Mouse (Mus musculus): Measurements from ENCODE around the gene Lin52.

The Lin52 gene

DNA sequence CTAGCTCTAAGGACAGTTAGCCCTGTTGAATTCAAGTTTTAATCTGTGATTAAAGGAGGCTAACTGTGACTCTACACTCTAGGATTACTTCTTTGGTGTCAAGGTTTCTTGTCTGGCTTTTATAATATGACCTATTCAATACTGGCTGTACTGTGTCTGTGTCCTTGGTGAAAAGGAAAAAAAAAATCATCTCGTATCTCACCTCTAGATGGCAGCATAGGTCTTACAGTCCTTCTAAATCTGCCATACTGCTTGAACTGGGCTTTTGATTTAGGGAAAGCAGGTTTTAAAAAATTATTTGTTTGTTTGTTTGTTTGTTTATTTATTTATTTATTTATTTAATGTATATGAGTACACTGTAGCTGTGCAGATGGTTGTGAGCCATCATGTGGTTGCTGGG, 17.5 kb downstream of the Lin52 start:
- DNase-seq (ENCODE audit: low spot score): no peak

DNA sequence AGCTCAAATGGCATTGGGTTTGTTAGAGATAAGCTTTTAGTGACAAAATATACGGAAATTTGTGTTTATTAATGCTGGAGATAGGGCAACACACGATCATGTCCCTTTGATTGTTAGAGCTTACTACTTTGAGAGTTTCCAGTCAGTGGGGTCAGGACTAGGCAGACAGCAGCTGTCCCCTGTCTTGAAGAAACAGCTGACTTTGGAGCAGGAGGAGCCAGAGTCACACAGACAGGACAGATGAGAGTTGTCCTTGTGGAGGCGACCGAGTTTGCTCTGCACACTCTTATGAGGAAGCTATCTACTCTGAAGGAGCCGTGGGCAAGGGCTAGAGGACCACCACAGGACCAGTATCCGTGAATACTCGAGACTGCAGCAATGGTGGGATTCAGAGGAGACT, 27.7 kb downstream of the Lin52 start:
- DNase-seq (ENCODE audit: low spot score): no peak

DNA sequence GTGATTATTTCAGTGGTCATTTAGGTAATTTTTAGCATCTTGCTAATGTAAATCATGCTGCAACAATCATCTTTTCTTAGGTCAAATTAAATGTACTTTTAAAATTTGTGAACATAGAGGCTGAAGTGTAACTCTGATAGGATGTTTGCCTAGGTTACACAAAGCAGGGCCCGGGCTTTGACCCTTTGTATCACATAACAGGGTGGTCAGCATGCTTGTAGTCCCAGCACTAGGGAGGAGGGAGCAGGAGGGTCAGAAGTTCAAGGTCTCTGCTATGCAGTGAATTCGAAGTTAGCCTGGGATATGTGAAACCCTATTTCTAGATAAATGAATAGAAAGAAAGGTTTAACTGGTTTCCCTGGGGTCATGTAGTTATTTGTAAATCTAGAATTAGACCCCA, 30.0 kb downstream of the Lin52 start:
- DNase-seq (ENCODE audit: low spot score): no peak

DNA sequence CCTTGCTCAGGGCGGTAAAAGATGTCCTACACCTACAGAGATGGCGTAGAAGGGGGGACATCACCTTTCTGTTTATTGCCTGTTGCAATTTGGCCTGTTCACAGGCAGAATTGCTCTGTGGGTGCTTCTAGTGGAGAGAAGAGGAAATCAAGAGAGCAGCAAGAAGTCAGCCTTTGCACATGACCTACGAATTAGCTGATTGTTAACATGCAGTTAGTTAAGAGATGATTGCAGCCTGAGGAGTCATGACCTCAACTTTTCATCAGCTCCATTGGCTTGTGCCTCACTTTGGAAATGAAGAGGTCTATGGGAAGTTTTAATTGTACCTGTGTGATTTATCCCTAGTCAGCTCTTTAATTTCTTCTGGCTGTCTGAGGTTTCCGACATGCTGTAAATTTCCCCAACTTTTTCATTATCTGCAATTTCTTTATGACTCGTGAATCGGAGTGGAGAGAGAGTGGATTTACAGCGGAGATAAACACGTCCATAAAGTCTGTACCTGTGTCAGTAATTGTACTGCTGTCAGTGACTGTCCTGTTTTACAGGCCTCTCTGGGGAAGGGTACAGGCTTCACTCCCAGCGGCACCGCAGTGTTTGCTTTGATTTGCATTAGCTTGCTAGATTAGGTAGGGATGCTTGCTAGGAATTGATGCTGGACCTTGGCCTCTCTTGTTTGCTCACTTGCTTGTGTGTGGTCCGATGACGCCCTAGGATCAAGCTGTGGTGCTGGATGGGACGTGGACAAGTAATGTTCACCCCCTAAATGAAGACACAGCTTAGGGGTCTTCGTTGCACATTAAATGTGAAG, 31.8 kb downstream of the Lin52 start:
- no peak for DNase-seq (ENCODE audit: low spot score)

DNA sequence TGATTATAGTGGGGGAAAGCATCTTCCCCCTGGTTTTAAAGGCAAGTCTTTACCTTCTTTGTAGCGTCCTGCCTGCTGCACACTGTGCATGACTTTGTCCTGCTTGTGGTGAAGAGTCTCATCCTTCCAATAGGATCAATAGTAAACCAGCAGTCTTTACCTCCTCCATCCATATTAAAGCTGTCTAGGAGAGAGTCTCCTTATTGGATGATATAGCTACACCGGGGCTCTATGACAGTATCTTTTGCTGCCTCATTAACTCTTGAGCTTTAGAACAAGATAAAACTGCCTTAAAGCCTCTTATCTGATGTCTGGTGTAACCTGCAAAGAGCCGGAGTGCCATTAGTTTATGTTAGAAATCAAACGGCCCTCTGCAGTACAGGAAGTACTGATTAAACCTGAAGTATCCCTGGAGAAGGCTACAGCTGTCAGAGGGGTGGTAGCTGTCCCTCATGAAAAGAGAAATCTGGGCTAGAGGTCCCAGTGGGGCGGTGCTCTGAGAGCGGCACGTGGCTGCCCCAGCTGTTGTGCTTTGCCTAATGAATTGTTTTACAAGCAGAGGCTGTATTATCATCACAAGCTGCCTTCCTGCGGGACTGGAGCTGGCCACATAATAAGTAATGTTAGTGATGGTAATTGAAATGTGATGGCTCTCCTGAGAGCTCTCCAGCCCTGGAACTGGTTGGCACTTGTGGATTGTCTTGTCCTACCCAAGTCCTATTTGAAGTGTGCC, 36.3 kb downstream of the Lin52 start:
- peak; percentile 12 for DNase-seq (ENCODE audit: low spot score)

DNA sequence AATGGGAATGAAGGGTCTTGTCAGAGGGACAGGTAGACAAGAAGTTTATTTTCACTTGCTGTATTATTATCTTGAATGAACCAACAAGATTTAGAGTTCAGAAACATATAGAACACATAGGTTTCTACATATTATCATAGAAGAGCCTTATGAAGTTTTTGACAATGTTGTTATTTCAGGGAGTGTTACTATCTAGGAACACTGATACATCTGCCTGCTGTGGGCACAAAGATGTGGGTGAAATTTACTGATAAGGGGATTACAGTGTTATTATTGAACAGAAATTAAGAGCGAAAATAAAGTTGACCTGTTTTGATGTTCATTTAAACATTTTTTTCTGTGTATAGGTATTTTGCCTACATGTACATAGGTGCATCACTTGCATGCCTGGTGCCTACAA, 45.6 kb downstream of the Lin52 start:
- DNase-seq (ENCODE audit: low spot score): no peak

DNA sequence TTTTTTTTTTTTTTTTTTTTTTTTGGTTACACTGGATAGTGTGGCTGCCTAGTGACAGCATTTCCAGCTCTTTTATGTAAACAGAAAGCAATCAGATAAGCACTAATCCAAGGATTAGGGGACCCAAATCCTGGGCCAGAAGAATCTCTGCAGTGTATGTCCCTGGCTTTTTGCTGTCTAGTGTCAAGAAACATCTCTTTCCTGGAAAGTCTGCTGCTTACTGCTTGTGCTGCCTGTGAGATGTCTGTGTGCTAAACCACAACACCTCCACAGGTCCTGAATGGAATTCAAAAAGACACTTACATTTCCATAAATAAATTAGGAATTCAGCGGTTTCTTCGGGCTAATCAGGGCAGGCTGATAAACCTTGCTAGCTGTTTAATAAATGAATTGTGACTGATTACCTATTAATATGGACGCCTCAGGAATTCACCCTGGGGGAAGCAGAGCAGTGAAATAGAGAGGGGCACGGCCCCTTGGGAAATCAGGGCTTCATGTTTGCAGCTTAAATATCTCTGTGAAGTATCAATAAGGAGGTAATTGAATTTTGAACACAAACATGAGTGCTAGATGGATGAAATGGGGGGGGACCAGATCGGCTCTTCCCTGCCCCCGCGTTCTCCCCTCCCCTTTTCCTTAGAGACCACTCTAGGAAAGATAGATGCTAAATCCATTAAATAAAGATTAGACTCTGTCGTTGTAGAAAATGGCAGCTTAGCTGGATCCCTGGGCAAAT, 49.5 kb downstream of the Lin52 start:
- no peak for DNase-seq (ENCODE audit: low spot score)

DNA sequence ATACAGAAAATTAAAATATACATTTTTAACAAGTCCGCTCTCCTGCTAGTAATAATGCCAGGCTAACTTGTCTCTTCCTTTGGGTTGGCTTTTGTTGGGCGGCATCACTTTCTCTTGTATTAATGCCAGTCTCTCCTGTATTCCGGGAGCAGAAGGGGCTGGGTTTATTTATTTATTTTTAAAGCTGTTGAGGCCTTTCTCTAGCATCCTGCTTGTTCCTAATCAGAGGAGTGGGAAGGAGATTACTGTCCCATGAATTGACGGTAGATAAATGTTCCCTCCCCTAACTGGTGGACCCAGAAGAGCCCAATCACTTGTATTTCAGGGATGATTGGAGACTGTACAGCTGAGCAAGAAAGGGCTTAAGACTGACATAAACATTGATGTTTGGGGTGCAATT, 50.1 kb downstream of the Lin52 start:
- no peak for DNase-seq (ENCODE audit: low spot score)

DNA sequence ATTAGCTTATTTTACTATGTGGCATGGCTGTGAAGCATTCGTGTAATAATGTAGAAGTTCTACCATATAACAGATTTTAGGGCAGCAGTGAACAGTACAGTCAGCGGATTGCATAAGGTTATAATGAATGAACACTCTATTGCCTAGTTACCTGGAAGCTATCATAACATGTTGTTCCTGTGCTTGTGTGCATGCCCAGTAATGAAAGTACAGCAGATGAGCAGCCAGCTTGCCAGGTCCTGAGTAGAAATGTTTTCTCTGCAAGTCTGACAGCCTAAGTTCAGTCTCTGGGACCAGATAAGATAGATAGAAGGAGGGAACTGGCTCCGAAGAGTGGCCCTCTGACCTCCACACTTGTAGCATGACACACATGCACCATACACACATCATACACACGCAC, 55.6 kb downstream of the Lin52 start:
- DNase-seq (ENCODE audit: low spot score): no peak

DNA sequence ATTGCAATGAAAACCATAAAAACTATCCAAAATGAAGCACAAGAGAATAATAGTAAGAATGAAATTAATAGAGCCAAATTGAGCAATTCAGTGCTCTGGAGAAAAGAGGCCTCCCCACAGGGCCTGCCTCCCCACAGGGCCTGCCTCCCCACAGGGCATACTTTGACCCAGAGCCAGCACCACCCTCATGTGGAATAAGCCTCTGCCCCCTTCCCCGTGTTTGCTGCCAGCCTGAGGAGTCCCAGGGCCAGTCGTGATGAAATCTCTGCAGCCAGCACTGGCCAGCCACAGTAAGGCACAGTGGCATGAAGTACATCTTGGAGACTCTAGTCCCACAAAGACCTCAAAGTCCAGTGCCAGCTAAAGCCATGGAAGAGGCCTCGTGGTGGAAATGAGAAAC, 60.8 kb downstream of the Lin52 start:
- no peak for DNase-seq (ENCODE audit: low spot score)

DNA sequence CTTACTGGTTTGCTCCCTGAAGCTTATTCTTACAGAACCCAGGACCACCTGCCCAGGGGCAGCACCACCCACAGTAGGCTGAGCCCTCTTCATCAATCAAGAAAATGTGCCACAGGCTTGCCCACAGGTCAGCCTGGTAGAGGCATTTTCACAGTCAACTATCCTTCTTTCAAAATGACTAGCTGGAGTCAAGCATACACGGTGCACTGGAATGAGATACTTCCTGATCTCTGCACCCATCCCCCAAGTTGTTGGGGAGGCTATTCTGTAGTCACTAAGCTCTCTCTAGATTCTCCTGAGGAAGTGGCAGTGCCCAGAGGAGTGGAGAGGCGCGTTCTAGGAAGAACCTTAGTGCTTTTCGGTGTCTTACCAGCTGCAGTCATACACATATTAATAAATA, 64.3 kb downstream of the Lin52 start:
- DNase-seq (ENCODE audit: low spot score): no peak

DNA sequence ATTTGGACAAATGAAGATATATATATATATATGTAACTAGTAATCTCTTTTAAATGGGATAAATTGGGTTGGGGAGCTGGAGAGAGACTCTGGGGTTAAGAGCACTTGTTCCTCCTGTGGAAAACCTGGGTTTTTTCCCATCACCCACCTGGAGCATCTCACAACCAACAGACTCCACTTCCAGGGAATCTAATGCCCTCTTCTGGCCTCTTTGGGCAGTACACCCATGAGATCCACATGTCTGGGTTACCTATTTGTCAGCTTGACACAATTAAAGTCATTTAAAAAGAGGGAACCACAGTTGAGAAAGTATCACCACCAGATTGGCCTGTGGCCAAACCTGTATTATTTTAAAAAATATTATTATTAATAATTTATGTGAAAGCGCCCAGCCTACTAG, 65.4 kb downstream of the Lin52 start:
- no peak for DNase-seq (ENCODE audit: low spot score)

DNA sequence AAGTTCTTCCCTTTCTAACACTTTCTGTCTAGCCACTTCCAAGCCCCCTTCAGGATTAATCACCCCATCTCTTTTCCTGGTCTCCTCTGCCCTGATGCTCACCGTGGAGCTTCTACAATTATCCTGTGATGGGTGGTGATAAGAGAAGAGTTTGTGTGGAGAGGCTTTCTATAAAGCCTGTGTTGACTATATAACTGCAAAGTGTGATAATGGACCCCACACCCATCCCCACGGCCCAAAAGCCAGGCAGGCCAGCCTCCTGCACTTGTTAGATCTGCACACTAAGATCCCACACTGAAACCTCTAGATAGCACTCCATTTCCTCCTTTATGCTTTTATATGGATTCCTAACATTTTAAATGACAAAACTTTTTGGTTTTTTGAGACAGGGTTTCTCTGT, 66.8 kb downstream of the Lin52 start:
- DNase-seq (ENCODE audit: low spot score): no peak

DNA sequence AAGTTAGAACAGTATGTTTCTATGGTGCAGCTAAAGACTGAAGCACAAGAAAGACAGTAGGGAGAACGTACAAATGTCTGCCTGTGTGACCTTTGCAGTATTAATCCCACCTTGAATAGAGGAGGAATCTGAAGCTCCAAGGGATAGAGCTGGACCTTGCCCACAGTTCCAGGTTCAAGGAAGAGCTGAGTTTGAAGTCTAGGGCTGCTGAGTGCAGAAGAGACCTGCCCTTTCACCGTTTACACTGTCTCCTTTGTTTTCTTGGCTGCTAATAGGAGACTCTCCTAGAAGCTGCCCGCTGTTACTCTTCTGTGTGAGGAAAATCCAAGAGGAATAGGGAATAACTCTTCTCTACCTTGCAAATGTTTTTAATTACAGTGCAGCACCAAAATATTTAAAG, 72.5 kb downstream of the Lin52 start:
- no peak for DNase-seq (ENCODE audit: low spot score)

DNA sequence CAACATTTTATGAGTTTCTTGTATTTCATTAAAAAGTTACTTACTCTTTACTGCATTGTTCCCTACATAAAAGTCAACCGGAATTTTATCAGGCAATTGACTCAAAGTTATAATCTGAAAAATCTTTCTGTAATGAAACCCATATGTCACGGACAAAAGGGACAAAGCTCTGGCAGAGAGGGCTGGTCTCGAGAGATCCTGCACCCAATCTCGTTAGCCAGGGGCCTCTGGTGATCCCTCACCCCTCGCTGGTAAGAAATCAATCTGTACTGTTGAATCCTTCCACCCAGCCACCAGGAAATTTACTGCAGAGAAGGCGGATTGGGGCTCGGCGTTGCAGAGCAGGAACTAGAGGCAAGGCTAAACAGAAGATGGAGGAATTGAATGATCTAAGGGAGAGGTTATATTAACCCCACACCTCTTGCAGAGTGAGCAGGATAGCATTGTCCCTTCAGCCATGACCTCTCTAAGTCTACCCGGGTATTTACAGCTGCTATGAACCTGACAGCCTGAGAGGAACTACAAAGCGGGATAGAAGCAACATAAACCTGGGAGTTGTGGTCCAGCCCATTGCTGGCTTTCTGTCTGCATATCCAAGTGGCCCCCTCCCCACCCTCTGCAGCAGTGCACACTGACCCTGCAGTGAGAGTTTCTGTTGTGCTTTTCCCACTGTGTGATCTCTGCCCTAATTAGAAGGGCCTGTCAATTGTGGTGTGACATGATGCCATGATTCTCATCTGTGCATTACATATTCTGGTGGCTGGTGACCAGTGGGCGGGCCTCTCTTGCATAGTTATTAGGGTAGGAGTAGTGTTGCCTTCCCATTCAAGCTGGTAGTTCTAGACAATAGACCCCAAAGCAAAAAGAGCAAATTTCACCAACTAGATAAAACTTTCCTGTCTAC, 73.2 kb downstream of the Lin52 start:
- no peak for DNase-seq (ENCODE audit: low spot score)

DNA sequence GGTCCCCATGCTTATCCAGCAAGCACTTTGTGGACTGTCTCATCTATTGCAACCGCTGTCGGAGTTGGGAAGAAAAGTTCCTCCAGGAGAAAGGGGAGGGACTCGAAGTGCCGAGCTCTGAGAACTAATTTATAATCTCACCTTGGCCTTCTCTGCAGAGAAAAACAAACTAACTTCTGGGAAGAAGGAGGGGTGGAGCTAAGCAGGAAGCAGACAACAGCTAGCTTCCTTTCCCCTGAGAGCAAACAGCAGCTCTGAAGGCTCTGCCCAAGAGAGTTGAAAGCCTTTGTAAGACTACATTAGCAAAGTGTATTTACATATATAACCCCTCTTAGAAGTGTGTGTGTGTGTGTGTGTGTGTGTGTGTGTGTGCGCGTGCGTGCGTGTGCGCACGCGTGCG, 74.2 kb downstream of the Lin52 start:
- DNase-seq (ENCODE audit: low spot score): no peak

DNA sequence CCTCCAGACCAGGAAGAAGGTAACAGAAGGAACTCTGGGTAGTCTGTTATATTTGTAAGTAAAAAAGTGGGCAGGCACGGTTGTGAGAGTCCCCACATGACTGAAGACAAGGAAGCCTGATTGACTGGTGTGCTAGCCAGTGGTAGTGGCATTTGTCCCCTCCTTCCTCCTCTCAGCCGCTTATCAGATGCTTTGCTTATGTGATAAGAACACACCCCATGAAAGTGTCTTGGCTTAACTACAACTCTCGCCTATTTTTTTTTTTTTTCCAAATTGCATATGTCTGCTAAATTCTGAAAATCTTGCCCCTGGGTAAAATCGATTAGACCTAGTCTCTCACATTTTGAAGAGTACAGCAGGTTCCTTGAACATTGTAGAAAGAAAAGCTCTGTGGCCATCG, 79.2 kb downstream of the Lin52 start:
- DNase-seq (ENCODE audit: low spot score): no peak

DNA sequence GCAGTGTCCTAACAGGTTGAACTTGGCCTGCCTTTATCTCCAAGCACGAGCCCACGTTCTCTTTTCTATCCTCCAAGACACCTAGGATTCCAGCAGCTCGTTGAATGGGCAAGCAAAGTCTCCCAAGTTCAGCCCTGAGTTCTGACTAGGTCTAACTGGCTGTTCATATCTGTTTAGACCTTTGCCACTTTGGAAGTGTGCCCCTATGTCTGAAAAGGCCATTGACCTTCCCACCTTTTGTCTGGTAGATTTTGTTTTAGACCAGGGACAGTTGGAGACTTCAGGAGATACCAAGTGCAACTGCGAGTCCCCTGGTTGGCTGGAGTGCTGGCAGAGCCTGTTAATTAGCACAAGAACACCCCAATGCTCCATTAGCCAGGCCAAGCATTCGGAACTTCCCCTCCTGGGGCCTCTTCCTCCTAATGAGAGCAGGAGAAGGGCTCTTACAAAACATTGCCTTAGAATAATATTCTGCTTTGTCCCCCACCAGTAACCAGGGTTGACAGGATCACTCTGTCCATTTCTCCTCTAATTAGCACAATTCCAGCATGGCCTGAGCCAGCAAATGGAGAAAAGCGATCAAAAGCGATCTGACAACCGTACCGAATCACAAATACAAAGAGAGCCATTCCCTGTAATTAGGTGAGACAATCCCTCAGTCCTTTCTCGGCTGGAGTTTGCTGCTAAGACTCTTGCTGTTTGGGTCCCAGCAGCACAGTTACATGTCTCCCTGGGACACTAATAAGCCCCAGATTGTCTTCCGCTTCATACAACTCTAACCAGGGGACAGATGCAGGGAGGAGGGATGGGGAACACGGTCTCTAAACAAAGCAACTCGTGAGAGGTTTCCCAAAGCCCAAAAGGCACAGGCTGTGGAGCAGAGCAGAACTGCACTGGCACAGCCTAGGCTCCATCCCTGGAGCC, 80.9 kb downstream of the Lin52 start:
- DNase-seq (ENCODE audit: low spot score): no peak

DNA sequence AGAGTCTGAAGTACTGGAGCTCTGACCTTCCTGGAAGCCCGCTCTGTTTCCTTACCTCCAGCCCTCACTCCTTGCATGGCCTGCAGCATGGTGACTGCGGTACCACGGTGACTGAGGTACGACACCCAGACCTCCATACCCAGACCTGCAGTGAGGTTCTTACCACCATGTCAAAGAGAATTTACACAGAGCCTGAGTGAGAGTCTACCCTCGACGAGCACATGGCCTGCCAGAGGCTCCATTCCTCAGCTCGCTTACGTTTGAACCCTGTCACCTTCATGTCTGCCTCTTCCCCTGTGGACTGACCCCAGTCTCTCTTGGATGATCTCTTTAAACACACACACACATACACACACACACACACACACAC, 81.6 kb downstream of the Lin52 start:
- DNase-seq (ENCODE audit: low spot score): no peak

DNA sequence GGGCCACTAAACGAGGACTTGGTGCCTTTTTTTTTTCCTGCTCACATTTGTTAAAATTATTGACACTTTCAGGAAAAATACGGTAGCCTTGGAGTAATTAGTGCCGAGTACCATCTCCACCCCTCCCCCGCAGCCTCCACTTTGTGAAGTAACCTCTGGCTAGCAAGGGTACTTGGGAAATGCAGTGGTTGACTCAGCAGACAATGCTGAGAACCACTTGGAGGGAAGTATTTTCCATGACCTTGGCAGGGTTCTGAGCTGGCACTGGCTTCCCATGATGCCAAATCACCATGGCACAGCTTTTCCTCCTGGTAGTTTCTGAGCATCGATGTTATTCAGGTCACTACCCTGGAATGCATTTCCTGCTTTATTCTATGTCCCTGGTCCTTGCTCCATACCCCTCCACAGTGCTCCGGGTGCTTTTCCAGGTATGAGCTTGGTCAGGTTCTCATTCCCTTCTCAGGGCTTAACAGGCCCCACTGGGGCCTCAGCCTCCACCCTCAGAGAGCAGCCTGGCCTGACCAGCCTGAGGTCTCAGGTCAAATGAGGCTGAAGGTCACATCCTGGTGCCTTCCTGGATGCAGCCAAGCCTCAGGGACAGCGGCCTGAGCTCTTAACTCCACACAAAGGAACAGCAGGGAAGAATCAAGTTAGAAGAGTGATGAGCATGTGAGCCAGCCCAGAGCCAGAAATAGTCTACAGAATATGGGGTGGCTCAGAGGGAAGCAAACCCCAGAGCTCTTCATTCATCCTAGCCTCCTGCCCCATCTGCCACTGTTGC, 82.7 kb downstream of the Lin52 start:
- no peak for DNase-seq (ENCODE audit: low spot score)
